Mouse (Mus musculus): ENCODE results near the gene Gna12. TPM values are rescaled to one million over a fixed set of nuclear protein-coding genes. Genes with fewer than 3 reads are reported as not detected.

The Gna12 gene
- total RNA-seq, 2 experiments from 2014 or later = 106 to 124 TPM

DNA sequence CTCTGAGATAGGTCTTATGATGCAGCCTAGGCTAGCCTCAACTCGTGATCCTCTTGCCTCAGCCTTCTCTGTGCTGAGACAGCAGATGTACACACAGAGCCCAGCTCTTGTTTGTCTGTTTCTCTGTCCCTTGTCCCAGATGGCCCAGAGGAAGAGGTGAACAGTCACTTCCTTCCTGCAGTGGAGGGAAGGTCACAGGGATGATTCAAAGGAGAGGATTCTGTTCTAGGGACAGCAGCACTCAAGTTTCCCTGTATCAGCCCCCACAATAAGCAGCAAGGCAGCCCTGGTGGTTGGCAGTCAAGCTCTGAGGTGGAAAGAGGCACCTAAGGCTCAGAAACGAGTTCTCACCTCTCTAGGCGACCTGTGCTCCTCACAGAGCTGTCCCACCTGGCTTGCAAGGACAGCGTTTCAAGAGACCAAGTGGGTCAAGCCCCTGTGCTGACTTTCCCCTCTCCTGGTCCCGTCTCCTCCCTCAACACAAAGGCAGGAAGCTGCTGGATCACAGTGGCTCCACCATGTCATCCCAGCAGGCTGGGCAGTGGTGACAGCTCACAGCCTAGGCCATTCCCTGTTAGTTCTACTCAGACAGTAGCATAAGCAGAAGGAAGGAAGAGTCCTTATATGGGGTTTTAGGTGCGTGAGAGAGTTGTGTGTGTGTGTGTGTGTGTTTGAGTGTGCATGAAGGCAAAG, 65.2 kb downstream of the Gna12 start:
- DNase-seq (ENCODE audit: low spot score in 2 of 2) = no peak

DNA sequence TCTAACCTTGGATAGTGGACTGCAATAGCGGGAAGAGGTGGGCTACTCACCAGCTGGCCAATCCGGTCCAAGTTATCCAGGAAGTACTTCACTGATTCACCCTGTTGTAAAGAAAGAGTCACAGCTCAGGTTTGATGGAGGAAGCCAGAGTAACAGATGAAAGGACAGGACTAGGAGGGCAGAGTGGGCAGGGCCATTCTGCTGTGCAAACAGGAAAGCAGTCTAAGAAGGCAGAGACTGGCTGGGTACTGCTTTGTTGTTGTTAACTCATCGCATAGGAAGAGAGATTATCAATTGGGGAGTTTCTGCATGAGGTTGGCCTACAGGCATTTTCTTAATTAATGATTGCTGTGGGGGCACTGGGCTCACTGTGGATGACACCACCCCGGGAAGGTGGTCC, 67.7 kb downstream of the Gna12 start:
- no peak for DNase-seq (ENCODE audit: low spot score in 2 of 2)

DNA sequence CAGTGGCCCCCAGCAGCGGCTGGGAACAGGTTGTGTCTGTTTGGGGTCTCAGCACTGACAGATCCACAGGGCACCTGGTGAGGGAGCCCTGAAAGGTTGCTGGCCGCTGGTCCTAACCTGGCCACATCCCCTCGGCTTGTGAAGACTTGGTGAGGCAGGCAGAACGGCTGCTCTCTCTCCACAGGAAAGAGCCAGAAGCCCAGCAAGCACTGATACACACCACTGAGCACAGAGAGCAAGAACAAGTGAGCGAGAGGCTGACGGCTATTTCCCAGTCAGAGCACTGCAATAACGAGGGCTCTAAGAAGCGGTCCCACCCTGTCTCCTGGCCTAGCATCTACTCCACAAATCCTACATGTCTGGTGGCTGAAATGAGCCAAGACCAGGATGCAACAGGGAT, 71.4 kb downstream of the Gna12 start:
- no peak for DNase-seq (ENCODE audit: low spot score in 2 of 2)

GRCm38 (mm10) chr5:140753223-140753622, 77.0 kb downstream of the Gna12 start:
- DNase-seq (ENCODE audit: low spot score in 2 of 2) = no peak

- no peak for DNase-seq (ENCODE audit: low spot score in 2 of 2)
These were observed 77.6 kb downstream of the Gna12 start for GRCm38 (mm10) chr5:140752639-140753038.

DNA sequence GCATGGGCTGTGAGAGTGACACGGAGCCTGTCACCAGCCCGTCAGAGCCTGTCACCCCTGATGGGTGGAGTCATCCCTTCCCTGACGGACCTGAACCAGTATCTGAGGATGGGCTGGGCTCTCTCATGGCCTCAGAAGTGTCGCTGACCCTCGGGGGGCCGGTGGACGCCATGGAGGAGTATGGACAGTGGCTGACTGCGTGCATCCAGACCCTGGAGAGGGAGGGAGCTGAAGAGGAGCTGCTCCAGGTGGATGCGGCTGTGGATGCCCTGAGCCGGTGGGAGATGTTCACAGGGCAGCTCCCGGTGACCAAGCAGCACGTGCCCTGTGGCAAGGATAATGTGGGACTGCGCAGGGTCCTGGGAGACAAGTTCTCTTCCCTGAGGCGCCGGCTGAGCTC, 78.2 kb downstream of the Gna12 start:
- DNase-seq (ENCODE audit: low spot score in 2 of 2) = no peak

DNA sequence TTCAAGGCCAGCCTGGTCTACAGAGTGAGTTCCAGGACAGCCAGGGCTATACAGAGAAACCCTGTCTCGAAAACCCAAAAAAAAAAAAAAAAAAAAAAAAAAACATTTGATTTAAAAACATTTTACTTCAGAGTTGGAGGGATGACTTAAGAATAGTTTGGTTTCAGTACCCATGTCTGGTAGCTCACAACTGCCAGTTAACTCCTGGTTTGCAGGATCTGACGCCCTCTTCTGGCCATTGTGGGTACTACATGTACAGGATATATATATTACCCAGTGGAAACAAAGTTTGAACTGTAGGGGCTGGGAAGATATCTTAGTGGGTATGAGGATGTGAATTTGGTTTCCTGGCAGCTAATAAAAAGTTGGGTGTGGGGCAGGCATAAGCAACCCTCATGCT, 79.3 kb downstream of the Gna12 start:
- no peak for DNase-seq (ENCODE audit: low spot score in 2 of 2)

DNA sequence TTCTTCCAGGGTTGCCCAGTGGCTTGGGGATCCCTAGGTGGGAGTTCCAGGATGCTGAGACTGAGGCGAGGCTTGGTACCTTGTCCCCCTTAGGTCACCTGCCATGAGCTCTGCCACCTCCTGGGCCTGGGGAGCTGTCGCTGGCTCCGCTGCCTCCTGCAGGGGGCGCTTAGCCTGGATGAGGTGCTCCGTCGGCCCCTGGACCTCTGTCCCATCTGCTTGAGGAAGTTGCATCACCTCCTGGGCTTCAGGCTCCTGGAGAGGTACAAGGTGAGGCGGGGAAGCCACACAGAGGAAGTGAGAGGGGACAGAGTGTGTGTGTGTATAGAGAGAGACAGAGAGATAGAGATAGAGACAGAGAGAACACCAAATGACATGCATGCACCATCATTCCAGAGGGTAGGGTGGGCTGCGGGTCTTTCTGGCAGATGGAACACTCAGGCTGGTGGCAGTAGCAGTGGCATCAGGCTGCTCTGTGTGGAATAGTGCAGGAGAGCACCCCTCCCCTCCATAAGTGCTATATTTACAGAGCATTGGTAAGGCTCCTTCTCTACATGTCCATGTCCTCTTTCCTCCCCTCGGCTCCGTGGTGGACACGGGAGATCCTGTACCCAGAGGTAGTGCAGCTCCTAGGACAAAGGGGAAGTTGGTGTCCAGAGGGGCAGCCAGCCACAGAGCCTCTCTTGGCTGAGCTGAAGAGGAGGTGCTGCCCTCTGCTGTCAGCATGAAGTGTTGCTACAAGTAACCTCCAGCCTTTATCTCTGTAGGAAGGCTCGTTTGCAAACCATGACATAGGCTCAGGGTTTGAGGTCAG, 81.0 kb downstream of the Gna12 start:
- peak; percentile 69 to 76 for DNase-seq (ENCODE audit: low spot score in 2 of 2)

DNA sequence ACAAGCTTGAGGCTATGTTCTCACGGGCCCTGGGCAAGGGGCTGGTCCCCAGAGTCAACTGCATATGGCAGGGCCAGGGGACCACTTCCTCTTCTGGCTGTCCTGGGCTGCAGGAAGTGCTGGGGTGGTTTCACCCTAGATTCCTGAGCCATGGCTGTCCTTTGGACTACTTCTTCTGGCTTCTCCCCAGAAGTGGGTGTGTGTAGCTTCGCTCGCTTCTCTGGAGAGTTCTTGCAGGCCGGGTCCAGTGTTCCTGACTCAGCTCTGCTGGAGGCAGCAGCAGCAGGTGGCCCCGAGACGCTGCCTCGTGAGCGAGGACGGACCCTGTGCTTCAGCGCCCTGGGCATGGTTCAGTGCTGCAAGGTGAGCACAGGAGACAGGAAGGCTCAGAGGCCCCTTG, 81.8 kb downstream of the Gna12 start:
- no peak for DNase-seq (ENCODE audit: low spot score in 2 of 2)

DNA sequence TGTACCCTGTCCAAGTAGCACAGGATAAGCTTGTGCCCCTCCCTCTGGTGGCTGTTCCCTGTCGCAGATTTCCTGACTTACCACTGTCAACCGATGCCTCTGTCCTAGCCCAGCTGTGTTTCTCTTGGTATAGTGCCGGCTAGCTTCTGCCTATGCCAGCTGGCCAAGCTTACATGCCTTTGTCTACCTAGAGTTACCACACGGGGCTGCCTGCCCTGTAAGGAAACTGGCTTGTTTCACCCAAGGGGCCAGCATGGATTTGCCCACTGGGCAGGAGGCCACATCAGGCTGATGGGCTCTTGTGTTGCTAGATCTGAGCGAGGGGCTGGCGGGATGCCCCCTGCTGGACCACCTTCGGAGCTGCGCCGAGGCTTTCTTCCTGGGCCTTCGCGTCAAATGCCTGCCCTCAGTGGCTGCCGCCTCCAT, 86.5 kb downstream of the Gna12 start:
- DNase-seq (ENCODE audit: low spot score in 2 of 2) = no peak

GRCm38 (mm10) chr5:140741877-140742276, 88.4 kb downstream of the Gna12 start:
- no peak for DNase-seq (ENCODE audit: low spot score in 2 of 2)

- DNase-seq (ENCODE audit: low spot score in 2 of 2) = no peak
These were observed 89.2 kb downstream of the Gna12 start for GRCm38 (mm10) chr5:140741040-140741439.

DNA sequence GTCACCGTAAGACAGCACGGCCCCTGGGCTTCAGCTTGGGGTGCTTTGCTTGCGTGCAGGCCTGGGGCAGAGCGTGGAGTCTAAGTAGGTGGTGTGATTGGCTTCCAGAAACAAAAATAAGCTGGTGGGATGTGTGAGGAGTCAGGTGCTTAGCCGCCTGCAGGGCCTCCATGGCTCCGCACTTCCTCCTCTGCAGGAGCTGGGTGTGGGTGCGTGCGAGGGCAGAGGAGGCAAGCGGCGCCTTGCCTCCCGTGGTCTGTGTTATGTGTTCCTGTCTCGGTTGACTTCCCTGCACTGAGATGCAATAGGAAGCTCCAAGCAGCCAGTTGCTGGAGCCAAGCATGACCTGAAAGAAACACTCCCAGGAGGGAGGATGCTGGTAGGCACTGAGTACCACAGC, 90.4 kb downstream of the Gna12 start:
- no peak for DNase-seq (ENCODE audit: low spot score in 2 of 2)

- DNase-seq (ENCODE audit: low spot score in 2 of 2) = no peak
These were observed 94.1 kb downstream of the Gna12 start for GRCm38 (mm10) chr5:140736166-140736565.

- DNase-seq (ENCODE audit: low spot score in 2 of 2) = no peak
These were observed 94.9 kb downstream of the Gna12 start for GRCm38 (mm10) chr5:140735297-140735696.

DNA sequence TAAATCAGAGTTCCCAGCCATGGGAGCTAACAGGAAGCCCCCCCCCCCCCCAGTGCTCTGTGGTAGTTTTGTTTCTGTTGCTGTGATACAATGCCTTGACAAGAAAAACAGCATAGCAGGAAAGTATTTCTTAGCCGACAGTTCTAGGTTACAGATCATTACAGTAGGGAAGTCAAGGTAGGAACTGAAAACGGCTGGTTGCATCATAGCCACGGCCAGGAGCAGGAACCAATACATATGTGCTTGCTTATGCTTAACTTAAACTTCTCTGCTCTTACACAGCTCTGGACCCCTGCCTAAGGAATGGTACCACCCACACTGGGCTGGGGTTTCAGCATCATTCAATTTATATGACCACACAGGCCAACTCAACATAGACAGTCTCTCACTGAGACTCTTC, 96.9 kb downstream of the Gna12 start:
- DNase-seq (ENCODE audit: low spot score in 2 of 2) = no peak

DNA sequence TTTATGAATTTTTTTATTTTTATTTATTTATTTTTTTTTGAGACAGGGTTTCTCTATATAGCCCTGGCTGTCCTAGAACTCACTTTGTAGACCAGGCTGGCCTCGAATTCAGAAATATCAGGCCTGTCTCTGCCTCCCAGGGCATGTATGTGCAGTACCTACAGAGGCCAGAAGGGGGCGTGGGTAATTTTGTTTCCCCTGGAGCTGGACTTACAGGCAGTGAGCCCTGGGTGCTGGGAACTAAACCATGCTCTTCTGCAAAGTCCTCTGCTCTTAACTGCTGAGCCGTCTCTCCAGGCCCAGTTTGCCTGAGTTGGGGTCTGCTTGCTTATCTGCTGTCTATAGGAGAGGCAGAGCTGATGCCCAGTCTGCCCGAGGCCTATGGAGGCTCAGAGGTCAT, 98.0 kb downstream of the Gna12 start:
- no peak for DNase-seq (ENCODE audit: low spot score in 2 of 2)

DNA sequence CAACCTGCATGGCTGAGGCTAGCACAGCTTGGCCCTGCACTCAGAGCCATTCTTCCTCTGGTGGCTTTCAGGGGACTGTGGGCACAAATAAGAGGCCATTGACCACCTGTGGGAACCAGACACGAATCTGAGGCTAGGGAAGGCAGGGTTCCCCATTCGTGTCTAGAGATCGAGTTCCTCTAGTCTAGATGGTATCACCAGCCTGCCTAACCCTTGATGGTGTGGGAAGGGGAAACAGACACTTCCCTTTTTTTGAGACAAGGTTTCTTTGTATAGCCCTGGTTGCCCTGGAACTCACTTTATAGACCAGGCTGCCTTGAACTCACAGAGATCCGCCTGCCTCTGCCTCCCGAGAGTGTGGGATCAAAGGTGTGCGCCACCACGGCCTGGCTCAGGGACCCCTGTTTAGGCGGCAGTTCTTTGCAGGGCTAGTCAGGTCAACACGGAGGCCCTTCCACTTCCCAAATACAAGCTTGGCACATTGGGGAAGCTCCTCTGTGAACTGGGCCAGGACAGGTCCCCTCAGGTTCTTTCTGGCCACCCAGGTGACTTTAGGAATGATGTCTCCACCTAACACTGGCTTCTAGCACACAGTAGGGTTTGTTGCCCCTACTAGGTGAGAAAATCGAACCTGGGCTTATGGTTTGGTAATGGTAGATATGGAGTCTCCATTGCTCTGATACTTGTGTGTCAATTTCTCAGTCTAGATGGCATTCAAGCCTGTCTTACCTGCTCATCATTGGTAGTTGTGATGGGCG, 99.0 kb downstream of the Gna12 start:
- no peak for DNase-seq (ENCODE audit: low spot score in 2 of 2)

DNA sequence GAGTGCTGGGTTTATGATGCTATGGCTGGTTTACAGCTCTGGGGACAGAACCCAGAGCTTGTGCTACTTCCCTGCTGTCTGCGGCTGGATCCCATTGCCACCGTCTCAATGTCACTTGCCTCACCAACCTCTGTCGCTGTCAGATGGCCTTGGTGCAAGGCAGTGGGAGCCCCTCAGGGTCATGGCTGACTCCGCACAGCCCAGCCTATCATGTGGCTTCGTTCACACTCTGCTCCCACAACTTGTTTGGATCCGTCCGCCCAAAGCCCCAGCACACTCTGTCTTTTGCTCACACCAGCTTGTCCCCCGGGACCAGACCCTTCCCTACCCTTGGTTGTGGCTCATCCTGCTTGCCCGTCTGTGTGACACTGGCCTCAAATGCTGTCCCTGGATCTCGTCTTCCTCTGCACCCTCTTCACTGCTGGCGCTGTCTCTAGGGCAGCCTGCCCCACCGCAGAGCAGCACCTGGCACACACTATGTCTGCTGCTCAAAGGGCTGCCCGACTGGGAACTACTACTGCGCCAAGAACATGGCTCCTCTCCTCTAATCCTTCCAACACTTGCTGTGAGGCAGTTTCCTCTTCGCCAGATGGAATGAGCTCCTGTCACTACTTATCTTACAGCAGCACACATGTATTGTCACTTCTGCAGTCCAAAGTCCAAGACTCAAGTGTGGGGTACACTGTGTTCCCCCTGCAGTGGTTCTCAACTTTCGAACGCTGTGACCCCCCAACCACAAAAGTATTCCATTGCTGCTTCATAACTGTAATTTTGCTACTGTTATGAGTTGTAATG, 103.1 kb downstream of the Gna12 start:
- peak in 1 of 2 experiments; percentile 49 for DNase-seq (ENCODE audit: low spot score in 2 of 2)

DNA sequence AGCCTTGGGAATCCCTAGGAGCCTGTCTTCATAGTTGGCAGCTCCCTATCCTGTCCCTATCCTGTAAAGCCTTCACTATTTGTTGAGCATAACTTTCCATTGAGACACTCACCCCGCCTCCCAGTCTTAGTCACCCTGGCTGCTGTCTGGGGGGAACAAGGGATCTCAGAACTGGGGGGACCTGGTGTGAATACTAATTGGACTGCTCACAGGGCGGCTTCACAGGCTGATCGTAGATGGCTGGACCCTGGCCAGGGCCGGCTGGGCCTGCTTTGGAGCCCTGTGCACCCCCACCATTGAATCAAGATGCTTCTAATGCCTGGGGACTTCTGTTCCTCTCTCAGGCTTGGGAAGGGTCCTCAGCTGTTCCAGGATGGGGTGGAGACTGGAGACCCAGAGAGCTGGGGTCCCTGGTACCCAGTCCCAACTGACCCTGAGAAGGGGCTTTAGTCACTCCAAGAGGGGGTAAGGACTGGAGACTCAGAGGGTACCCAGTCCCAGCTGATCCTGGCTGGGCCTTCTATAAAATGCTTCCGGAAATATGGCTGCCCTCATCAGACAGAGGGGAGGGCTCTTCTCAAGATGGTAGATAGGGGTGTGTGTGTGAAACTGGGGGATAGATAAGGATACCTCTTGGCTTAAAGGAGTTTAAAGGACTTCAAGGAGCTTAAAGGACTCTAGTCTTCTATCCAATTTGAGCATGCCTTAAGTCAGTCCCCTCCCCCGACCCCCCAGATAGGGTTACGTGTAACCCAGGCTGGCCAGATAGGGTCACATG, 104.0 kb downstream of the Gna12 start:
- no peak for DNase-seq (ENCODE audit: low spot score in 2 of 2)
